In the genomic region with DNA sequence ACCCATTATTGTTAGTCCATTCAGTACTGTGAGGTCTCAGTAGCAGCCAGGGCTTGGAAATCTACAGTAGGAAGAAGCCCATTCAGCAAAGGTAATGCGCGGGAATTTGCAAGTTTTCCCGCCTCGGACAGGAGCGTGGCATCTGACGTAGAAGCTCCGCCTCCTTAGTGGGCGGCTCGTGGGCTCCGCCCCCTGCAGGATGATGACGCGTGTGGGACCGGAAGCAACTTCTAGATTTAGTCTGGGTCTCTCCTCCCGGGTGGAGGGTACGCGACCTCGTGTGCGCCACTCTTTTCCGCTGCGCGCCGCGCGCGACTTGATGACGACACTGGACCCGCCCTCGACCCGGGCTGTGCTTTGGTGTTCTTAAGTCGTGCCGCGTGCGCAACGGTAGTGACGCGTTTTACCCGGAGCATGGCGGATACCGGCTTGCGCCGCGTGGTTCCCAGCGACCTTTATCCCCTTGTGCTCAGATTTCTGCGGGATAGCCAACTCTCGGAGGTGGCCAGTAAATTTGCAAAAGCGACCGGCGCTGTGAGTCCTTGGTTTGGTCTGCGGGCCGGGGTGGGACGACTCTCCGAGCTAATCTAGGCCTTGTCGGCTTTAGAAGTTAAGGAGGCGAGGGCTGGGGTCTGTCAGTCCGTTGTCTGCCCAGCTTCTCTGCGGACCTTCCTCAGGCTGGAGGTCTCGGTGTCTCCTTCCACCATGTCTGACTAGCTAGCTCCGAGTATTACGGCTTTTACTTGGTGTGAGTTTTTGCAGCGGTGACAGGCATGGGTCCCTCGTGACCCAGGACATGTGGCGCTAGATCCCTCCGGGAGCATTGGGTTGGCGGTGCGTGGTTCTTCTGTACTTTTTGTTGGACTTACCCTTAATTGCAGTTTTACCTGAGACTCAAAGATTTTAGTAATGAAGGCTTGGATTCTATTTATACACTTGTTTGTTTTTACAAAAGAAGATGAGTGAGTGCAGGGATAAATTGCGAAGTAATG, we compare ENCODE assay signal across 8 mouse cellular contexts. TPM values are rescaled to one million over a fixed set of nuclear protein-coding genes. Genes with fewer than 3 reads are reported as not detected.
A peak's percentile ranks its signal among the peaks of the same experiment; 100 is the strongest.
DNase-seq lines count a peak whose midpoint lies in the region; ATAC-seq lines count a peak whose summit lies in the region.

A gene (plus strand): TSS at position 248 of the 992 bp plus-strand sequence.

- peak; percentile 99 for DNase-seq in adipocyte (ENCODE audit: low spot score)
- peak; percentile 100 for DNase-seq in embryo, embryonic 10 days (ENCODE audit: low spot score)
- peak; percentile 98 for DNase-seq in gastrocnemius, postnatal 10 days
- peak; percentile 99 for DNase-seq in induced T-regulatory cell, adult 2 months (ENCODE audit: low read depth)
- peak; percentile 99 to 100 for DNase-seq in left cerebral cortex, adult 9 months (ENCODE audit: low spot score in 2 of 2)
- DNase-seq in right cerebral cortex, postnatal 14 days: peak; percentile 99
- DNase-seq in urinary bladder, postnatal 36 days (ENCODE audit: low spot score in 2 of 2): peak; percentile 99

- ATAC-seq in megakaryocyte progenitor cell, adult 5-6 weeks (replicated peaks; ENCODE audit: poor library complexity): peak; percentile 96

RNA-seq across cellular contexts. Expression of the gene that starts here (rescaled TPM):
- total RNA-seq in gastrocnemius, postnatal 10 days (2021): 10 to 100 TPM; 22.9 to 26.4 TPM
- 88.6 and 94.0 TPM in 2 replicates for total RNA-seq in megakaryocyte progenitor cell, adult 5-6 weeks (2015)
- 180 and 221 TPM in 2 replicates for total RNA-seq in megakaryocyte progenitor cell, adult 5-6 weeks (2017)

Comparison
In these comparisons a context has a peak if more than half of its experiments do, and no peak if none do; other contexts are left out.
1. Peak in every context shown above with its lines: DNase-seq and ATAC-seq.